Mouse (Mus musculus): Measurements from ENCODE around the gene Slc10a4.
"Not testable (repeated sequence)": the region's sequence is repeated elsewhere in the genome, so short reads cannot be mapped to it uniquely, and the experiment has no call there.

Gene Slc10a4

DNA sequence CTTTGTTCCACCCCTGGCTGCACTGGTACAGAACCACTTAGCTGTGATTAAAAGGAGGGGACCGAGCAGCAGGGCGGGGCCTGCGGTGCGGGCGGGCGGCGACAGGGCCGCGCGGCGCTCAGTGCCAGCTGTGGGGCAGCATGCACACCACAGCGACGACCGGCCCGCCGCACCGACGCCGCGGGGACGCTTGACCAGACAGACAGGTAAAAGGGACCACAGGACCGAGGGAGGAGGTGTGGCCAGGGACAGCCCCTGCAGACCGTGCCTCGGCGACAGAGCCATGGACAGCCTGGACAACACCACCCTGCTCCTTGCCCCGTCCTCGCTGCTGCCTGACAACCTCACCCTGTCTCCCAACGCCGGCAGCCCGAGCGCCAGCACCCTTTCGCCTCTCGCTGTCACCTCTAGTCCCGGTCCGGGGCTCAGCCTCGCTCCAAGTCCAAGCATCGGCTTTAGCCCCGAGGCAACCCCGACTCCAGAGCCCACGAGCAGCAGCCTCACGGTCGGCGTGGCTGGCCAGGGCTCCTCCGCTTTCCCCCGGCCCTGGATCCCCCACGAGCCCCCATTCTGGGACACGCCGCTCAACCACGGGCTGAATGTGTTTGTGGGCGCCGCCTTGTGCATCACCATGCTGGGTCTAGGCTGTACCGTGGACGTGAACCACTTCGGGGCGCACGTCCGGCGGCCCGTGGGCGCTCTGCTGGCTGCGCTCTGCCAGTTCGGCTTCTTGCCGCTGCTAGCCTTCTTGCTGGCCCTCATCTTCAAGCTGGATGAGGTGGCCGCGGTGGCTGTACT lies at the start of gene Slc10a4:
Slc10a4 (plus strand) TSS at position 100 of the 798 bp plus-strand sequence.
- DNase-seq (ENCODE audit: low spot score), result no peak

DNA sequence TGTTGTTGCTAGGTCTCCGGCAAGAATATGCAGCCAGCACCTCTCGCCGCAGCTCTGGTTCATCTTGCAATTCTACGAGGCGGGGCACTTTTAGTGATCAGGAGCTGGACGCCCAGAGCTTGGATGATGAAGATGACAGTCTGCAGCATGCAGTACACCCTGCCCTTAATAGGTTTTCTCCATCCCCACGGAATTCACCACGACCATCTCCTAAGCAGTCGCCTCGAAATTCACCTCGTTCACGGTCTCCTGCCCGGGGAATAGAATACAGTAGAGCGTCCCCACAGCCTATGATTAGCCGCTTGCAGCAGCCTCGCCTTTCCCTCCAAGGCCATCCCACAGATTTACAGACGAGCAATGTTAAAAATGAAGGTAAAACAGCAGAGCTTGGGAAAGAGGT lies 49.4 kb upstream of the Slc10a4 start:
- no peak for DNase-seq (ENCODE audit: low spot score)

DNA sequence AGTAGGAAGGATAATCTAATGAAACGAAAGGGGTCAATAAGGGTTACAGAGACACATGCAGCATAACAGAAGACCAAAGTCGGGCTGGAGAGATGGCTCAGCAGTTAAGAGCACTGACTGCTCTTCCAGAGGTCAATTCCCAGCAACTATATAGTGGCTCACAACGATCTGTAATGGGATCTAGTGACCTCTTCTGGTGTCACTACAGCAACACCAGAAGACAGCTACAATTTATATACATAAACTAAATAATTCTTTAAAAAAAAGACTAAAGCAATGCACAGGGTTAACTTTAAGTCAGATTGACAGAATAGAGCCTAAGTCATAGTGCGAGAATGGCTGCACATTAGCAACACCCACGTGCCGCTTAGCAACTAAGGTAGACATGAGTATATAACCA lies 46.6 kb upstream of the Slc10a4 start:
- DNase-seq (ENCODE audit: low spot score), result no peak

DNA sequence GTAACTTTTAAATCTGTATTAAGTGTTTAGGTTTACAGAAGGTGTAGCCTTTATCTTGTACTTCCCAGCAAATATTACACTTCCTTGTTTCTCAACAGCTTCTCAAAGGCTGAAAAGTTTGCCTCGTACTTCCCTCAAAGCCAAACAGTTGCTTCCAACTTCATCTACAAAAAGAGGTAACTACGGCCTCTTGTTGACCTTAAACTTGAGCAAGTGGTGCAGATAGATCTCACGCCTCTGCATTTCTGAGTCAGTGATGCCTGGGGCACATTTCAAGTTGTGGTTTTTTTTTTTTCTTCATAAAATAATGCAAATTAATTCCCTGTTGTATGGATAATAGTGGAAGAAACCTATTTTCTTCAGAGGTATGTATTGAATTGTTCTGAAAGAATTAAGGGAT lies 41.0 kb upstream of the Slc10a4 start:
- no peak for DNase-seq (ENCODE audit: low spot score)

DNA sequence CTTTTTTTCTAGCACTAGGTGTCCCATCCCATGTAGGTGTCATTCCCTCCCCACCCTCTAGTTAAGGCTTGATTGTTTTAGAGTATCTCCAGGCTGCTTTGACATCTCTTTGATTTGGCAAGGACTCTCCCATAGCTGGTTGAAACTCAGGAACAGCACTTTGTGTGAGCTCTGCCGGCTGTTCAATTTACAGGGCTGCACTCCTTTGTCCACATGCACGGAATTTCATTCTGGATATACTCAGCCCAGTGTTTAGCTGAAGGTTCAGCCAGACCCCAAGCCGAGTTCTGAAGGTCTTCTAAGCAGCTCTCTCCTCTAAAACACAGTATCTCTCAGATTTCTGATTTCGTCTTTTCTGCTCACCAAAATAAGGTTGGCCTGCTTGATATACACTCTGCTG lies 34.2 kb upstream of the Slc10a4 start:
- DNase-seq (ENCODE audit: low spot score), result no peak

DNA sequence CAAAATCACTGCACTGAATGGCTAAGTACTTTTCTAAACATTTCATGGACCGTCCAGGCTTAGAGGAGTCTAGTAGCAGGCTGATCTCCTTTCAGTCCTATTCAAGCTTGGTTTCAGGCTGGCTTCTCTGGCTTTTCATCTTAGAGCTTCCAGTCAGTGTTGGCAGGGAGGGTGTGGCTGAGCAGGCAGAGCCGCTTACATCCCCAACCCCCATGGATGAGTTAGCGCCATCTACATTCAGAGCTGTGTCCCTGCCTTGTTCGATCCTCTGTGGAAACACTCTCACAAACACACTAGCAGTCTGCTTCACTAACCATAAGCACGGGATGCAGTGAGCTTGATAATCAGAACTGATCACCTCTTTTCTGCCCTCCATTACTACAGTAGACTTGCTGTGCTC lies 33.7 kb upstream of the Slc10a4 start:
- DNase-seq (ENCODE audit: low spot score), result no peak

DNA sequence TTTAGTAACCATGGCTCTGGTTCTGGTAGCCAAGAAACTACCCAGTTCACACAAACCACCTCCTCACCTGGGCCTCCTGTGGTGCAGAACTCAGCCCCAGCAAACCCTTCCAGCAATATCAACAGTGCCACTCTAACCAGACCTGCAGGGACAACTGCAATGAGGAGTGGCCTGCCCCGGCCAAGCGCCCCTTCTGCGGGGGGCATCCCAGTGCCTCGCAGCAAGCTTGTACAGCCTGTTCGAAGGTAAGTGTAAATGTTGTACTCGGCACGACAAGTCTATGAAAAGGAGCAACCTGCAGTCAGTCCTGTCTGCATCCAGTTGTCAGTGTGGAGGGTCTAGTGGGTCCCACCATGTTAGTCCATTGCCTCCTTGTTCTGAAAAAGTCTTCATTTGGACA lies 32.1 kb upstream of the Slc10a4 start, which contains the start of gene Gm10135:
Gm10135 (minus strand) TSS at position 101 of the 400 bp plus-strand sequence.
- no peak for DNase-seq (ENCODE audit: low spot score)

DNA sequence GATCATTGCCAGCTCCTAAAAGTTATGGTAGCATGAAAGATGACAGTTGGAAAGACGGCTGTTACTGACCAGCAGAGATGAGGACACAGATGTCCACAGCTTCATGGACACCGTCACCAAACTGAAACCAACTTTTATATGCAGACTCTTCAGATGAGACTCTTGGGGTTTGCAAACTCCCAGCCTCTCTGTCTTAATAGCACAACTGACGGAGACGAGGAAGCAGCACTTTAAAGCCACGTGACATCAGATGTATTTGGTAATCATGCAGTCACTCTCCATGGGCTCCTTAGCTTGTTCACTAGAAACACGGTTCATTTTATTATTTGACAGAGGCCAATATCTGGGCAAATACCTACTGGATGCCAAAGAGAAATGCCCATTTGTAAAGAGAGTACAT lies 30.7 kb upstream of the Slc10a4 start:
- DNase-seq (ENCODE audit: low spot score), result no peak

DNA sequence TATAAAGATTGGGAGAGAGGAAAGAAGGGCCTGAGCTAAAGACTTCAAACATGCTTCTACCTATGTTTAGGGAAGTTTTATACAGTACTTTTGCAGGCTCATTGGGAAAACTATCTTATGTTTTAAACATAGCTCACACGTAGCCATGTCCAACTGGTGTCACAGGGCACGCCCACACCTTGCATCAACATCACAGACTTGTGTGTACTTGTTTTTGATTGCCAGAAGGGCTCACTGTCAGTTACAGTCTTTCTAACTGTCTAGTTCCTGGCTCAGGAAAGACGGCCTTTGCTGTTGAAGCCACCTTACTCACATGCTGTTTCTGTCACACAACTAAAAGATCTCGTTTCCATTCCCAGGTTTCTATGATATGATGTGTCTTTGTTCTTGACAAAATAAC lies 30.1 kb upstream of the Slc10a4 start:
- no peak for DNase-seq (ENCODE audit: low spot score)

DNA sequence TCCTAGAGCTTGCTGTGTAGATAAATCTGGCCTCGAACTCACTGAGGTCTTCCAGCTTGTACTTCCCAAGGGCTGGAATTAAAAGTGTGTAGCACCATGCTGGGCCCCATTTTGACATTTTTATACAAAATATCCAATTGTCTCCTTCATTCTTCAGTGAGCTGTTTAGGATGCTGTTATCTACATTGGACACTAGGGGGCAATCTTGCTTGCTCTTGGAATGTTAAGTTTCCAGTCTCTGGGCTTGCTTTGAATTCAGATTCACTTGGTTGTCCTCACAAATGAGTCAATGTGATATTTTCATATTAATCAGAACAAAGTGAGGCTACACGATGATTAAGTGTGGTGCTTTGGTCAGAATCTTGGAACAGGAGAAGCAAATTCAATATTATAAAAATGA lies 22.6 kb upstream of the Slc10a4 start:
- DNase-seq (ENCODE audit: low spot score), result peak; percentile 32

DNA sequence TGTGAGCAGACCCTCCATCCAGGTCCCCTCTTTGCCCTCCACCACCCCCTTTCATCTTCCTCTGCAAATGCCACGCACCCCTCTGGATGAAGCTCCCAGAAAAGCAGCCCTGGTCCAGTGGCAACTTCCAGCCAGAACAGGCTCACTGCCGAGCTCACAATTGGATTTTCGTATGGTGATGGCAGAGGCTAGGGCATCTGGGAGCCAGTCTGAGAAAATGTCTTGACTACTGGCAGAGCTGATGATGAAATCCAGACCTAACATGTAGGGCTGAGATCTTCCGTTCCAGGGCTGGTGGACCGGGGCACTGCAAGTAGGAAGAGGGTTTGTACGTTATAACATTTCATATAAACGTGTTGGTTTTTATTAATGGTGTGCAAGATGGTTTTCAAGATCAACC lies 18.9 kb upstream of the Slc10a4 start:
- DNase-seq (ENCODE audit: low spot score), result no peak

DNA sequence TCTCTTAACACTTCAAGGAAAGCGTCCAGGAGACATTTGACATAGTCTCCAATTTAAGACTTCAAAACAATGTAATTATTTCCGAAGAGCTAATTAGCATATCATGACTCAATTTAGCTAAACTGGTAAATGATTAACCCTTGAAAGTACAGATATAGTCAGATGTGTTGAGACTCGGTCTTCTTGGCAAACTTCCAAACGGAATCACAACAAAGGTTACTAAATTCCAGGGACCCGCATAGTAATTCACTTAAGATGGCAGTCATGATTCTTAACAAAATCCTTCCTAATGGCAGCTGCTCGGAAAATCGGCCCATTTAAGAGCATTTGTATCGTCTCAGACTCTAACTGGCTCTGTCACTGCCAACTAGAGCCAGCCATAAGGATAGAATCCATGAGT lies 16.9 kb upstream of the Slc10a4 start:
- no peak for DNase-seq (ENCODE audit: low spot score)

DNA sequence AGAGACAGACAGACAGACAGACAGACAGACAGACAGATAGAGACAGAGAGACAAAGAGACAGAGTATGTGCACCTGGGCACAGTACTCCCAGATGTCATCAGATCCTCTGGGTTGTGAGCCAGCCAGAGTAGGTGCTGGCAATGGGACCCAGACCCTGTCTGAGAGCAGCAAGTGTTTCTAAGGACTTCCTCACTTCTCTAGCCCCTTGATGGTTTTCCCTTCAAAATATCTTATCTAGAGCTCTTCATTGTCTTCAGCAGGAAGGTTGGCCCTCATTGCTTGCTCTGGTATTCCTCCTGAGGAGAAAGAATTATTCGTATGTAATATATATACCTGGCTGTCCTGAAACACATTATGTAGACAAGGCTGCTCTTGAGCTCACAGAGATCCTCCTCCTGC lies 14.2 kb upstream of the Slc10a4 start:
- no peak for DNase-seq (ENCODE audit: low spot score)

DNA sequence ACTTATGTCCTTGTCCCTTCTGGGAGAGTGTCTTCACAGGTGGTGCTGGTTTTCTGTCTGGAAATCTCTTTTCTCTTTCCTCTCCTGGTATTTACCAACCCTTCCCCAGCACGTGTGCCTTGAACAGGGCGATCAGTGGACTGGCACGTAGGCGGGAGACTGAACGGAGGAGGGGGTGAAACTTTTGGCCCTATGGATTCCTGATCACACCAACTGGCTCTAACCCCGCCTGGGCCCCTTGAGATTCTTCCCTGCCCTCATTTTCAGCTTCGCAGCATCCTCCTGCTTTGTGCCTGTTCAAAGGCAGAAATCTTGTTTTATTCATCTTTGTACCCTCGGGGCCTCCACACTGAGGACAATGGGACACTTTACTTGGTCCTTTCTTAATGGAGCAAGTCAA lies 12.3 kb upstream of the Slc10a4 start:
- no peak for DNase-seq (ENCODE audit: low spot score)

DNA sequence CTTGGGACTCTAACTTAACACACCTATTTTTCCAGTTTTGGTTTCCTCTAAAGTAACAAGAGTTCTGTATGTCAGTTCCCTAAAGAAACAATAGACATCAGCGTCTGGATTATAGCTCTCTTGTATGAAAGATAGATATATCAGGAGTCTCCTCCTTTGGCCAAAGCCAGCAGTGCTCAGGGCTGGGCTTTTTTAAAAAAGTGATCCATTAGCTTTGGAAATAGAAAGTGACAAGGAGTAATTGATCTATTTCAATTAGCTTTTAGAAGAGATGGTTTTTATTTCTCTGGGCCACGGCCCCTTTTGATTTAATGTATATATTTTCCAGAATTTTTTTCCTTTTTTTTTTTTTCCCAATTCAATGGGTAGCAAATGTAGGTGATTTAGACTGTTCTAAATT lies 11.8 kb upstream of the Slc10a4 start:
- DNase-seq (ENCODE audit: low spot score), result no peak

DNA sequence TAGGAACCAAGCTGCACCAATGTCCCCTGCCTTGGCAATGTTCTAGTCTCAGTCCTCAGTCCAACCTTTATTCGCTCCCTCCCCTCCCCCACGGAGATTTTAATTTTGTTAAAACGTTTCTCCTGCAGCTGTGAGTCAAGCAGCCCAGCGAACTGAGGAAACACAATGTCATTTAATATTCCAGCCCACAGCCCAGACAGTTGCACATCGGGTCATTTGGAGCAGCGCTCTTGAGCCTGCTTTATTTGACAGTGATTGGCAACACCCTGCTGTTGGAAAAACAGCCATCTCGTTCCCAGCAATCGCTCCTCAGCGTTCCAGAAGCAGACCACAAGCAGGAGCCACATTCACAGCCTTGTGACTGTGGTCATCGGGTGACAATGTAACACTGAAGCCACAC lies 11.3 kb upstream of the Slc10a4 start:
- DNase-seq (ENCODE audit: low spot score), result no peak

DNA sequence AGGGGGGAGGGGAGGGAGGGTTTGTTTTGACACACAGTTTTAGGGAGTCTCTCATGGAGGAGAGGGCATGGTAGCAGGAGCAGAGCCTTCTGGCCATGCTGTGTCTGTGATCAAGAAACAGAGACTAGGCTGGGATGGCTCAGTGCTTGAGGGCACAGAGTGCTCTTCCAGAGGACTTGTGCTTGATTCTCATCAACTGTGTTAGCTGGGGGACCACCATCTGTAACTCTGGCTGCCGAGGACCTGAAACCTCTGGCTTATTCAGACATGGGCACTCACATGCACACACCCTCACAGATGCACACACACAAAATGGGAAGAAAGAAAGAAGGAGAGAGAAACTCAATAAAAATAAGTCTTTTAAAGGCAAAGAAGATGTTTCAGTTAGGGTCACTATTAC lies 8.1 kb upstream of the Slc10a4 start:
- not testable (repeated sequence) for DNase-seq (ENCODE audit: low spot score)

DNA sequence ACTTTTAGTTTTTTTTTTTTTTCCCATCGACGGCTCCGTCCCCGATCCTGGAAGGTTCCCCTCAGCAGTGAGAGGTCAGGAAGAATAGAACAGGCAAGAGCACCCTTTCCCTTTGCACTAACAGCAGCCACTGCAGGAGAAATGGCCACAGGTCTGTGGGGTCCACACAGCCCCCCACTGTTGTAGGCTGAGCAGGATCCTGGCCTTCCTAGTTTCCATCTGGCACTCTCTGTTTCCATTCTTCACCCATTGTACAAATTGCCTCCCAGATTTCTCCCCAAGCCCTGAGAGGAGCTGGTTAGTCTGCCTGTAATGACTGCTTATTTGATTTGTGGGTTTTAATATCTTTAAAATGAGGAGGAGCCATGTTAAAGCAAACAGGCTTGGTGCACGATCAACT lies 2.6 kb upstream of the Slc10a4 start:
- no peak for DNase-seq (ENCODE audit: low spot score)

DNA sequence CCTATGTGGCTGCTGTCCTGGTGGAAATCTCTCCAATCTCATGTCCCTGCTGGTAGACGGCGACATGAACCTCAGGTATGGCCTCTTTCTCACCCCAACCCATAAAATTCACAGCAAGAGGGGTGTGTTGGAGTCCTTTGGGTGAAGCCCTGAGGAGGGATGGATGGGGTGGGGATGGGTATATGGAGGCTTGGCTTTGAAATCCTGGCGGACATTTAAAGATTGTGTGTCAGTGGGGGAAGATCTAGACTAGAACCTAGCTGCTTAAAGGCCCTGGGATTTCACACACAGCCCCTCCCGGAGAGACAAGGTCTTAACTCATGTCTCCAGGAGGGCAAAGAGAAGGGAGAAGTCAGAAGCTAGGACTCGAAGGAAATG lies 888 bp downstream of the Slc10a4 start:
- DNase-seq (ENCODE audit: low spot score), result no peak

DNA sequence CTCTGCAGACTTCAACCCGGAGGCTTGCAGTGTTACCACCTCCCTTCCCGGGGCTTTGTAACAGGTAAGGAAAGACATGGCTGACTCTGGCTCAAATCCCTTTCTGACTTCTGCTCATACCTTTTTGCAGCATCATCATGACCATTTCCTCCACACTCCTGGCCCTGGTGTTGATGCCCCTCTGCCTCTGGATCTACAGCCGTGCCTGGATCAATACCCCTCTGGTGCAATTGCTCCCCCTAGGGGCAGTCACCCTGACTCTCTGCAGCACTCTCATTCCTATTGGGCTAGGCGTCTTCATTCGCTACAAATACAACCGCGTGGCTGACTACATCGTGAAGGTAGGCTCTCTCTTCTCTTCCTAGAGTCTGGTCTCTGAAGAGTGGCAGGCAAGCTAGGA lies 1.5 kb downstream of the Slc10a4 start:
- DNase-seq (ENCODE audit: low spot score), result not testable (repeated sequence)

DNA sequence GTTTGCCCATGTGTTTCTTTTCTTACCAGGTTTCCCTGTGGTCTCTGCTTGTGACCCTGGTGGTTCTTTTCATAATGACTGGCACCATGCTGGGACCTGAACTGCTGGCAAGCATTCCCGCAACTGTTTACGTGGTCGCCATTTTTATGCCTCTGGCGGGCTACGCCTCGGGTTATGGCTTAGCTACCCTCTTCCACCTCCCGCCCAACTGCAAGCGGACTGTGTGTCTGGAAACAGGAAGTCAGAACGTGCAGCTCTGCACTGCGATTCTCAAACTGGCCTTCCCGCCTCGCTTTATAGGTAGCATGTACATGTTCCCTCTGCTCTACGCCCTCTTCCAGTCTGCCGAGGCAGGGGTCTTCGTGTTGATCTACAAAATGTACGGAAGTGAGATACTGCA lies 5.1 kb downstream of the Slc10a4 start:
- DNase-seq (ENCODE audit: low spot score), result not testable (repeated sequence)

DNA sequence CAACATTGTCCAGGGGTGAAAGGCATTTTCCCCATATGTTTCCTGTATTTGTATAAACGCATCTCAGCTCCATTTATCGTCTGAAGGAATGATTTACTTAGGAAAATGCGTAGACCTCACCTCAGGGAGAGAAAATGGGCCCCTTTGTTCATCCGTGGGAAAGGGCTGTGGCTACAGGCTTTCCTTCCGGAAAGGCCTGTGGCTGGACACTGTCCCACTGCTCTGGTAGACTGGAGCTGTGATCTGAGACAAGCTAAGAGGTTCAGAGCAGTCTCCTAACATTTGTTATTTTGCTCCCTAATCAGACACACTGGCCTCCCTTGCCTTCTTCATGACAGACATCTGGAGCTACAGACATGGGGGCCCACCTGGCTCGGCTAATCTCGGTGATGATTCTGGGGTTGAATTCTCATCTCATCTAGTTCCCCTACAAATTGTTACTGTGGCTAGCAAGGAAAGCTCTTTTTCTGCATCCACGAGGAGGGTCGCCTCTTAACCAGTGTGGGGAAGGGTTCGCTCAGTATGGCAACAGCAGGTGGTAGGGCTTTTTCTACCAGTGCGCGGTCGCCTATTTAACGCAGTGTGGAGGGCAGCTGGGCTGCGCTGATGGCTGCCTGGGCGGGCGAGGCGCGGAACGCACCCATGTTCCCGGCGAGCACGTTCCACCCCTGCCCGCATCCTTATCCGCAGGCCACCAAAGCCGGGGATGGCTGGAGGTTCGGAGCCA lies 6.4 kb downstream of the Slc10a4 start:
- DNase-seq (ENCODE audit: low spot score), result not testable (repeated sequence)

DNA sequence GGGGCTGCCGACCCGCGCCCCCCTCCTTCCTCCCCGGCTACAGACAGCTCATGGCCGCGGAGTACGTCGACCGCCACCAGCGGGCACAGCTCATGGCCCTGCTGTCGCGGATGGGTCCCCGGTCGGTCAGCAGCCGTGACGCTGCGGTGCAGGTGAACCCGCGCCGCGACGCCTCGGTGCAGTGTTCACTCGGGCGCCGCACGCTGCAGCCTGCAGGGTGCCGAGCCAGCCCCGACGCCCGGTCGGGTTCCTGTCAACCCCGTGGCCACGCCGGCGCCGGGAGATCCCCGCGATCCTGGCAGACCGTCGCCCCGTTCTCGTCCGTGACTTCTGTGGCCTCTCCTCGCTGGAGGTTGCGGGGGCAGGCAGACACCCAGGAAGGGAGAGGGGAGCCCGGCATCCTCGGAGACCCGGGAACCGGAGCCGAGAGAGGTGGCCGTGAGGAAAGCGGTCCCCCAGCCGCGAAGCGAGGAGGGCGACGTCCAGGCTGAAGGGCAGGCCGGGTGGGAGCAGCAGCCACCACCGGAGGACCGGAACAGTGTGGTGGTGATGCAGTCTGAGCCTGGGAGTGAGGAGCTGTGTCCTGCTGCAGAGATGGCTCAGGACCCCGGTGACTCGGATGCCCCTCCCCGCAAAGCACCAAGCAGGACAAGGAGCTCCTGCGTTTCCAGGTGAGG lies 7.1 kb downstream of the Slc10a4 start:
- DNase-seq (ENCODE audit: low spot score), result not testable (repeated sequence)
